Mouse (Mus musculus): Measurements from ENCODE around the gene Cfap77. TPM values are rescaled to one million over a fixed set of nuclear protein-coding genes. Genes with fewer than 3 reads are reported as not detected.

Cfap77 gene
- polyA plus RNA-seq, 1 experiment: 0.25 TPM

DNA sequence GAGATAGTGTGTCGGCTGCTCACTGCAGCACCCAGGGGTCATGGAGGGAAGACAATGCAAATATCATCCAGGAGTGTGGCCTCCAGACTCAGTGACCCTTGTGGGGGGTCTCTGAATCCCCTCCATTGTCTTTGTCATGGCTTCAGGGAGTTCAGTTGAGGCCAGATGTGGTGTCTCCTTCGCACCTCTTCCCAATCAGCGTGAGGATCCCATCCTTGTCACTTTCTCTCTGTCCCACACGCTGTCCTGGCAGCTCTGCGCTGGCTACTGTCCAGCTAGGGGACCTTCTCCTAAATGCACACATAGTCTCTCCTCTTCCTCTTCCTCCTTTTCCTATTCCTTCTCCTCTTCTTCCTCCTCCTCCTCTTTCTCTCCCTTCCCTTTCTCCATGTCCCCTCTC, 79.3 kb downstream of the Cfap77 start:
- no peak for TF ChIP-seq FLI1 (IDR thresholded peaks at IDR 0.05; ENCODE audit: low read length)
- TF ChIP-seq GATA1 (IDR thresholded peaks at IDR 0.05; ENCODE audit: borderline replicate concordance, low read length): no peak
- Histone ChIP-seq H3K9me3 (no peaks in the 10 kb centered on the region), H3K4me3 (replicated peaks) (no peak overlapping the region), H3K36me3 (replicated peaks; ENCODE audit: low read length) (no peaks in the 10 kb centered on the region), H3K4me1 (peaks cover 3% of the 10 kb centered on the region; the same call in 1 of the 2 replicates), H3K27me3 (replicated peaks) (peaks cover 75% of the 10 kb centered on the region)

- Histone ChIP-seq H3K4me1 (peaks cover 3% of the 10 kb centered on the region; the same call in 1 of the 2 replicates), H3K9me3 (no peaks in the 10 kb centered on the region), H3K4me3 (replicated peaks) (no peak overlapping the region), H3K27me3 (replicated peaks) (peaks cover 75% of the 10 kb centered on the region), H3K36me3 (replicated peaks; ENCODE audit: low read length) (no peaks in the 10 kb centered on the region)
- no peak for TF ChIP-seq FLI1 (IDR thresholded peaks at IDR 0.05; ENCODE audit: low read length)
Observed at GRCm38 (mm10) chr2:28974520-28974919, 80.3 kb downstream of the Cfap77 start.

- Histone ChIP-seq H3K4me1 (peaks cover 3% of the 10 kb centered on the region; the same call in 1 of the 2 replicates), H3K27me3 (replicated peaks) (peaks cover 78% of the 10 kb centered on the region), H3K4me3 (replicated peaks) (no peak overlapping the region), H3K9me3 (no peaks in the 10 kb centered on the region), H3K36me3 (replicated peaks; ENCODE audit: low read length) (no peaks in the 10 kb centered on the region)
- no peak for TF ChIP-seq GATA1 (IDR thresholded peaks at IDR 0.05; ENCODE audit: borderline replicate concordance, low read length)
- no peak for TF ChIP-seq FLI1 (IDR thresholded peaks at IDR 0.05; ENCODE audit: low read length)
Observed at GRCm38 (mm10) chr2:28973832-28974450, 80.9 kb downstream of the Cfap77 start.

GRCm38 (mm10) chr2:28970424-28970823, 84.4 kb downstream of the Cfap77 start:
- peaks cover 77% of the 10 kb centered on the region for H3K27me3 ChIP-seq (replicated peaks)
- no peak for TF ChIP-seq GATA1 (IDR thresholded peaks at IDR 0.05; ENCODE audit: borderline replicate concordance, low read length)
- TF ChIP-seq FLI1 (IDR thresholded peaks at IDR 0.05; ENCODE audit: low read length): no peak
- no peaks in the 10 kb centered on the region for H3K4me1 ChIP-seq
- no peaks in the 10 kb centered on the region for H3K9me3 ChIP-seq
- no peaks in the 10 kb centered on the region for H3K36me3 ChIP-seq (replicated peaks; ENCODE audit: low read length)
- no peak overlapping the region for H3K4me3 ChIP-seq (replicated peaks)

- no peak for TF ChIP-seq FLI1 (IDR thresholded peaks at IDR 0.05; ENCODE audit: low read length)
- no peak for TF ChIP-seq GATA1 (IDR thresholded peaks at IDR 0.05; ENCODE audit: borderline replicate concordance, low read length)
Observed at GRCm38 (mm10) chr2:28968278-28968677, 86.6 kb downstream of the Cfap77 start.

DNA sequence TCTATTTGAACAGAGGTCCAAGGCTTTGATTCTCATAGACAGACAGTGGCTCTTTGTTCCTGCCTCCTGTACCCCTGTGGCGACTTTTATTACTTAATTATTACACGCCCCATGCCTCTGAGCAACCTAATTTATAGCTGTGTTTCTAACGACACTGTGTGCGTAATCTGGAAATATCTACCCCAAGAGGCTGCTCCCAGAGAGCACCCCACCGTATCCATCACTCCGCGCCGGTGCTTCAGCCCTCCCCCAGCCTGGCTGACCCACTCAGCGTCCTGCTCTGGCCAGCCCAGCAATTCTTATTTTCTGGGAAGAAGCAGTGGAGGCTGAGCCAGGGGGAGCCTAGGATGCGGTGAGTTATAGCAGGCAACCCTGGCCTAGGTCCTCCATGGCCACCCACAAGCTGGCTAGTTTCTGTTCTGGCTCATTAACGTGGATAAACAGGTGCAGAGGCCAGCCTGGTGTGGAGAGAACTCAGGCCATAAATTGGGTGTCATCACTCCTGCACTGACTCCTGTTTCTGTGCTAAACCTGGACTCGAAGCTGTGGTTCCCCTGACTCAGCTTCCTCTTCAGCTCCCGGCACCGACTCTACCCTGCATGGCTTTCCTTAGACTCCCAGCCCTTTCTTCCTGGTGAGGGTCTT, 88.6 kb downstream of the Cfap77 start:
- H3K4me3 ChIP-seq (replicated peaks): no peak overlapping the region
- no peaks in the 10 kb centered on the region for H3K36me3 ChIP-seq (replicated peaks; ENCODE audit: low read length)
- peaks cover 7% of the 10 kb centered on the region; the same call in 1 of the 2 replicates for H3K4me1 ChIP-seq
- no peak for TF ChIP-seq FLI1 (IDR thresholded peaks at IDR 0.05; ENCODE audit: low read length)
- TF ChIP-seq GATA1 (IDR thresholded peaks at IDR 0.05; ENCODE audit: borderline replicate concordance, low read length): no peak
- peaks cover 80% of the 10 kb centered on the region for H3K27me3 ChIP-seq (replicated peaks)
- H3K9me3 ChIP-seq: no peaks in the 10 kb centered on the region

More at GRCm38 (mm10) chr2:28968278-28968677, 86.6 kb downstream of the Cfap77 start:
- Histone ChIP-seq H3K27me3 (replicated peaks) (peaks cover 71% of the 10 kb centered on the region), H3K4me3 (replicated peaks) (no peak overlapping the region), H3K4me1 (peaks cover 6% of the 10 kb centered on the region; the same call in 1 of the 2 replicates), H3K9me3 (no peaks in the 10 kb centered on the region), H3K36me3 (replicated peaks; ENCODE audit: low read length) (no peaks in the 10 kb centered on the region)

- no peaks in the 10 kb centered on the region for H3K9me3 ChIP-seq
- H3K4me3 ChIP-seq (replicated peaks): no peak overlapping the region
- no peak for TF ChIP-seq GATA1 (IDR thresholded peaks at IDR 0.05; ENCODE audit: borderline replicate concordance, low read length)
- H3K27me3 ChIP-seq (replicated peaks): peaks cover 83% of the 10 kb centered on the region
- no peaks in the 10 kb centered on the region for H3K36me3 ChIP-seq (replicated peaks; ENCODE audit: low read length)
- peaks cover 7% of the 10 kb centered on the region; the same call in 1 of the 2 replicates for H3K4me1 ChIP-seq
Observed at GRCm38 (mm10) chr2:28963565-28963964, 91.3 kb downstream of the Cfap77 start.

DNA sequence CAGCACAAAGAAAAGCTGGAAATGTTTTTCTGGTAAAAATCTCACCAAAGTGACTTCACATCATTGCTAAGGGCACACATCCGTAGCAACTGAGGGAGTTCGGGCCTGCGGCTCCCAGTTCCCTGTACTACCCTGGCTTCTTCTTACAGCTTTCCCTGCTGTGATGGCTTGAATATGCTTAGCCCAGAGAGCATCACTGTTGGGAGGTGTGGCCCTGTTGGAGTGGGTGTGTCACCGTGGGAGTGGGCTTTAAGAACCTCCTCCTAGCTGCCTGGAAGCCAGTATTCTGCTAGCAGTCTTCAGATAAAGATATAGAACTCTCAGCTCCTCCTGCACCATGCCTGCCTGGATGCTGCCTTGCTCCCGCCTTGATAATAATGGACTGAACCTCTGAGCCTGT, 93.2 kb downstream of the Cfap77 start:
- Histone ChIP-seq H3K27me3 (replicated peaks) (peaks cover 81% of the 10 kb centered on the region), H3K4me3 (replicated peaks) (no peak overlapping the region), H3K4me1 (peaks cover 7% of the 10 kb centered on the region; the same call in 1 of the 2 replicates), H3K36me3 (replicated peaks; ENCODE audit: low read length) (no peaks in the 10 kb centered on the region), H3K9me3 (no peaks in the 10 kb centered on the region)
- TF ChIP-seq GATA1 (IDR thresholded peaks at IDR 0.05; ENCODE audit: borderline replicate concordance, low read length): no peak
- no peak for TF ChIP-seq FLI1 (IDR thresholded peaks at IDR 0.05; ENCODE audit: low read length)

DNA sequence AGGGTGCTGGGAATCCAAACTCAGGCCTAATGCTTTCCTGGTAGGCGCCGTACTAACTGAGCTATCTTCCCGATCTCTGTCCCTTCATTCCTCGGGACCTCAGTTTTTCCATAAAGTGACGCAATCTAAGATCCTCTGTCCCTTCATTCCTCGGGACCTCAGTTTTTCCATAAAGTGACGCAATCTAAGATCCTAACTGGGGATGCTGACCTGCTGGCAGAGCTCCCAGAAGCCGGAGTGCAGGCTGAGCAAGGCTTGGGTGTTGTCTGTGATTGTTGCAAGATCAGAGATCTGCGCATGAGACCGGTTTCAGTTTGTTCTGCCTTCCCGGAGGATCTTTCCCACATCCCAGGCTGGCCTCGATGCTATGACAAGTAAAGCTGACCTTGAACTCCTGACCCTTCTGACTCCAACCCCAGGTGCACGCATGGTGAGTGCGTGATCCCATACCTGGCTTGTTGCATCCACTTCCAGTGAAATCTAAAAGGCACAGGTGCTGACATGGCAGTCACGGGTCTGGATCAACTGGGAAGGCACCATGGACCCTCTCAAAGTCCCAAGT, 93.8 kb downstream of the Cfap77 start:
- no peak for TF ChIP-seq GATA1 (IDR thresholded peaks at IDR 0.05; ENCODE audit: borderline replicate concordance, low read length)
- TF ChIP-seq FLI1 (IDR thresholded peaks at IDR 0.05; ENCODE audit: low read length): no peak
- H3K9me3 ChIP-seq: no peaks in the 10 kb centered on the region

DNA sequence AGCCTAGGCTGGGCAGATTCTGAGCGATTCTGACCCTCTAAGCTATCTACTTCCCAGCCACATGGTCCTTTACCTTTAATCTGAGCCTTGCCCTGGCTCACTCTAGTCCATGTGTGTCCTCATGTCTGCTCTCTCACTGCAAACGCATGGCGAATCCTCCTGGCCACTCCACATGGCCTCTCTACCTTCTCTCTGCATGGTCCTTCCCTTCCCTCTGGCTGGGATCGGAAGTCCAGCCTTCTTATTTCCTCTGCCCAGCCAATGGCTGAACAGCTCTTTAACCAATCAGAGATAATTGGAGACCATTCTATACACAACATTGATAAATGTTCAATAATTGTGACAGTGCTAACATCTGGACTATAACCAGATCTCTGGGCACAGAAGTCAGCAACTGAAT, 98.0 kb downstream of the Cfap77 start:
- Histone ChIP-seq H3K27me3 (replicated peaks) (peaks cover 78% of the 10 kb centered on the region), H3K36me3 (replicated peaks; ENCODE audit: low read length) (no peaks in the 10 kb centered on the region), H3K9me3 (no peaks in the 10 kb centered on the region), H3K4me3 (replicated peaks) (no peak overlapping the region), H3K4me1 (no peaks in the 10 kb centered on the region)
- no peak for TF ChIP-seq GATA1 (IDR thresholded peaks at IDR 0.05; ENCODE audit: borderline replicate concordance, low read length)
- TF ChIP-seq FLI1 (IDR thresholded peaks at IDR 0.05; ENCODE audit: low read length): no peak

More for the DNA sequence above, 93.8 kb downstream of the Cfap77 start:
- H3K4me1 ChIP-seq: peaks cover 7% of the 10 kb centered on the region; the same call in 1 of the 2 replicates
- H3K4me3 ChIP-seq (replicated peaks): no peak overlapping the region
- H3K36me3 ChIP-seq (replicated peaks; ENCODE audit: low read length): no peaks in the 10 kb centered on the region
- peaks cover 81% of the 10 kb centered on the region for H3K27me3 ChIP-seq (replicated peaks)

Measured in megakaryocyte, embryonic 14.5 days (primary cell).